Mouse (Mus musculus) c-Kit-positive CD71-positive TER-119-negative erythroid progenitor cells, embryonic 14.5 days (primary cell): ENCODE results near the gene Pglyrp1.
A peak's percentile ranks its signal among the peaks of the same experiment; 100 is the strongest.

Experiments used
- DNase-seq: peaks from one replicate; pipeline ENCODE4 v3.0.0-alpha.2; 2013; ENCODE audit warnings: low read depth

The Pglyrp1 gene

DNA sequence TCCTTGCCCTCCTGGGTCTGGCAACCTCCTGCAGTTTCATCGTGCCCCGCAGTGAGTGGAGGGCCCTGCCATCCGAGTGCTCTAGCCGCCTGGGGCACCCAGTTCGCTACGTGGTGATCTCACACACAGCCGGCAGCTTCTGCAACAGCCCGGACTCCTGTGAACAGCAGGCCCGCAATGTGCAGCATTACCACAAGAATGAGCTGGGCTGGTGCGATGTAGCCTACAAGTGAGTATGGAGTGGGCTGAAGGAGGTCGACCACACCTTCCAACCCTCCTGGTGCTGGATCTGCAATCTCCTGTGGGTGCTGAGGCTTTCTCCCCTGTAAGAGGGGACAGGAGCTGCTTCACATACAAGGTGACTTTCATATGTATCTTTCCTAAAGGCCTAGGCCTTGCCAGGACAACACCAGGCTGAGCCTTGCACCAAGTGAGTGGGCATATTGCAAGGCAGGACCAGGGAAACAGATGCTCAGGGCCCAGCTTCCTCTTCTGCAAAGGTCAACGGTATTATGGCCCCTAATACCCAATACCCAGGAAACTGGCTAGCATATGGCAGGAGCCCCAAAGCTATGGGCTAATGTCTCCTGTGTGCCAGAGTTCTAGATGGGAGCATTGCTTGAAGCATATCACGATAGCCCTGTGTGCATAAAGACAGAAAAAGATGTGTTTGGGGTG is 13.8 kb downstream of the Pglyrp1 start:
- no peak for DNase-seq

DNA sequence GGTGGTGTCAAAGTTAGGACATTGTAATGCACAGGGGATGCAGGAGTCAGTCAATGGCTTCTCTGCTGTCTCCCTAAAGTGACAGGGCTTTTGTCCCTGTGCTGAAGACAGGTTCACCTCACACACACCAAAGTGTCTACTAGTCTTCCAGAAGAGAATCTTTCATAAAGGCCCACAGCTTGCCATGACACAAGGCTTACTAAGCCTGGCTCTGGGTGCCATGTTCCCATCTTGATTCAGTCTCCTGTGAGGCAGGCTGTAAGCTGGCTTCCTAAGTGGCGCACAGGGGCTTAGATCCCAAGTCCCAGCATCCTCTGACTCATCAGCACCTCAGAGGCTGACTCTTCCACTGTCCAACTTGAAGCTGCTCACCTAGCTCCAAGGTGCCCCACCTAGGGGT is 15.8 kb downstream of the Pglyrp1 start:
- no peak for DNase-seq

DNA sequence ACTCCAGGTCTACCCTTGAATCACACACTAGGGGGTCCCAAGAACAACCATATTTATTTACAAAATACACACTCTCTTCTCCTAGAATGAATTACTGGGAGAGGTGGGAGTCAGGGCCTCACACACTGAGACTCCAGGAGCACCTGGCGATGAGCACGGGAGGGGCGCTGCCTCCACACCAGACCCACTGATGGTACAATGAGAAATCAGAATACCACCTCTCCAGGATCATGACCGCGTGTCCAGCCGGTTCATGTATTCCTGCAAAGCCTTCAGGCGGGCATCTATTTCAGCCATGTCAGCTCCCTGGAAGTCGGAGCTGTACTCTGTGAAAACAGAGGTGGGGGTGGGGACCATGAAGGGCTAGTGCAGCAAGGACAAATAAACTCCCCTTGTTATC is 19.7 kb downstream of the Pglyrp1 start:
- DNase-seq: no peak

DNA sequence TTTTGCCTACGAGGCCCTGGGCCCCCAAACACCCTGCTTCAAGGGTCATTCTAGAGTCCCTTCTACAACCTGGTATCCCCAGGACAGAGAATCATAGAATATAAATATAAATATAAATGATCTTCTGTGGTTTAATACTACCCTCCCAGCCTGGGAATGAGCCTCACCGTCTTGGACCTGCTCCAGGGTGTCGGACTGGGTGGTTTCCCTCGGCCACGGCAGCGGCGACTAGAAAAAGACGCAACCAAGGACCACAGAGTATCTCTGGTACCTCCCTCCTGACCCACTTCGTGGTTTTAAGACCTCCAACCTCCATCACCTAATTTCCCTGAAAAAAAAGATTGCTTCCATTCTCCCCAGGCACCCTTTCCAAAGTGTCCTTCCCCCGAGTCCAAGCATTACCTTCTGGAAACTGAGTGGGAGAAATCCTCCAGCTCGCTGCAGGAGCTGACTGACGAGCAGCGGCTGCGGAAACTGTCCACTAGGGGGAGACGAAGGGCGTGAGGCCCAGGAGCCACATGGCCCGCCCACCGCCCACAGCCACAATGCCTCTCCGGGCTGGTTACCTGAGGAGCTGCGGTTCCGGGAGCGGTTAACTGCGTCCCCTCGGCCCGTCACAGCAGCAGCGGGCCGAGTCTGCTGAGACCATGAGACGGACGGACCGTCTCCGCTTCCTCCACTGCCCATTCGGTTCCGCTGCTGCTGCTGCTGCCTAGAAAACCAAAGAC is 20.9 kb downstream of the Pglyrp1 start:
- DNase-seq: peak; percentile 71

DNA sequence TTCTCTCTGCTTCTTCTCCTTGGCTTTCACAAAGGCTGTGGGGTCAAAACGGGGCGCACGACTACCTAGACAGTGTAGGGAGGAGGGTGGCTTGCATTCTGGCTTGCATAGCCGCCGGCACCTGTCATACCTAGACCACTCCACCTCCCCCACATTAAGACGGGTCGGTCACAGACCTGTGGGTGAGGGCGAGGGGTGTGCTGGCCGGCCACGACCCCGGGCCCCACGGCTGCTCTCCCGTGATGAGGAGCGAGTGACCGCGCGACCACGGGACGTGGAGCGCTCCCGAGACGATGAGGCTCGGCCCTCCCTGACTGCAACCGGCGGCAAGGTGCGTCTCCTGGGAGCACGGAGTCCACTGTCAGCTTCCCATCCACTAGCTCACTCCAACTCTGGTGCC is 21.9 kb downstream of the Pglyrp1 start:
- no peak for DNase-seq

DNA sequence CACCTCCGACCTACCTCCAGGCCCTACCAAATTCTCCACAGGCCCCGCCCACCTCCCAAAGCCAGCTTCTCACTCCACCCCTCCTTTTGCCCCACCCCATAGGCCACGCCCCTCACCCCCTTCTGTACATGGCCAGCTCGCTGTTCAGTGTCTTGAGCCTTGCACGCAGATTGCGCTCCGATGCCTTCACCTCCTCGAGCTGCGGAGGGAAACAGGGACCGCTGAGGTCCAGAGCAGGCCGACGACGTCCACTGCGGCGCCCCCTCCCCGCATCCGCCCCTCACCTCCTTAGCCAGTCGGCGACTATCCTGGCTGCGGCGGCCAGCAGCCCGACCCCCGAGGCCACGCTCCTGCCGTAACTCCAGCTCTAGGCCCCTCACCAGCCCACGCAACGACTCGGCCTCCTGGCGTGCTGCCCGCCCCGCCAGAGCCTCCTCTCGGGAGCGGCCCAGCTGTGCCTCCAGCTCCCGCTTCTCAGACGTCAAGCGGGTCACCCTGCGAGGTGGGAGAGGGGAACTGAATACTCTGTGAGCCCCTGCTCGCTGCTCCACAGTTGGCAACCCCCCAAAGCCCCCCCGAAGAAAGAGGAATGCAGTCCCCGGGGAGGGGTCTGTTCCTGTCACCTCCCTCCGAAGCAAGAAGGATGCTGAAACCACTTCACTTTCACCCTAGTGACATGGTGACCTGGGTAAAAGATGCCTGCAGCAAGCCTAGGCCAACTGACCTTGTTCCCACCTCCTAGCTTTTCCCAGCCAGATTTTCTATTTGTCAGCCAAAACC is 22.7 kb downstream of the Pglyrp1 start:
- peak; percentile 64 for DNase-seq

DNA sequence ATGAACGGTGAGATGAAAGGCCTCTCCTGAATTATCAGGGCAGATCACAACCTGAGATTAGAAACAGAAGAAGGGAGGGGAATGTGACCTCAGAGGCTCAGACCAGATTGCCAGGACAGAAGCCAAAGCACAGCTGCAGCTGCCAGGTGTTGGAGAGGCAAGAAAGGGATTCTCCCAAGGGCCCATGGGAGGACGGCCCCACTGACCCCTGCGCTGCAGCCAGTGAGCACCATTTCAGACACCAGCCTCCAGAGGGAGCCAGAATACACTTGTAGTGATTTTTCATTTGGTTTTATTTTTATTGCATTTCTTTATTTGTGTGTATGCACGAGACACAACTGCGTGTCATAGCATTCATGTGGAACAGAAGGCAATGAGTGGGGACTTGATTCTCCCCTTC is 25.4 kb downstream of the Pglyrp1 start:
- DNase-seq: no peak

DNA sequence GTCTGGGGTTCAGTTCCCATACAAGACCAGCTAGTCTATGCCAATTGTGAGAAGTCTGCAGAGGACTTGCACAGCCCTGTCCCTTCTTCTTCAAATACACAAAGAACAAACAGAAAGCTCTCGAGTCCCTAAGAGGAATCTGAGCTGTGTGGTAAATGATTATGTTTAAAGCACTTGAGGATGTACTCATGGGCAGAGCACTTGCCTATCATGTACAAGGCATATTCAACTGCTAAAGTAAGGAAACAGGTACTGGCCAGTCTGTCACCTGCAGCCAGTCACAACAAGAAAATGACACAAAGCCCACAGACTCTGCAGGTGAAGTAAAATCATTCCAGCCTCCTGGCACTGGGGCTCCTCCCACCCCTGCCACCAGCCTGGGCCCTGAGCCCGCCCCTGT is 29.4 kb downstream of the Pglyrp1 start:
- DNase-seq: no peak

DNA sequence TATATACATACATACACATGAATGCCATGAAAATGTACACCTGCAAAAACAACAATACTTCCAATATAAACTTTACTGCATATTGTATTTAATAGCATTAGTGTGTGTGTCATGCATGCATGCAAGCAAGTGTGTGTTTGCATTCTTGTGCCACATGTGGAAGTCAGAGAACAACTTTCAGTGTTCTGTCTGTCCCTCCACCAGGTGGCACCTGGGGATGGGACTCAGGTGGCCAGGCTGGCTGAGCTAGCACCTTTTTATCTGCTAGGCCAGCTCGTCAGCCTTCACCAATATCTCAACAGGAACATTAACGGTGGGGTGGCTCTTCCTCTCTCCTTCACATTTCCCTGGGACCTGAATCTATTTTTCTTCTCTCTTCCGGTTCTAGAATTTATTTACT is 31.4 kb downstream of the Pglyrp1 start:
- DNase-seq: no peak

DNA sequence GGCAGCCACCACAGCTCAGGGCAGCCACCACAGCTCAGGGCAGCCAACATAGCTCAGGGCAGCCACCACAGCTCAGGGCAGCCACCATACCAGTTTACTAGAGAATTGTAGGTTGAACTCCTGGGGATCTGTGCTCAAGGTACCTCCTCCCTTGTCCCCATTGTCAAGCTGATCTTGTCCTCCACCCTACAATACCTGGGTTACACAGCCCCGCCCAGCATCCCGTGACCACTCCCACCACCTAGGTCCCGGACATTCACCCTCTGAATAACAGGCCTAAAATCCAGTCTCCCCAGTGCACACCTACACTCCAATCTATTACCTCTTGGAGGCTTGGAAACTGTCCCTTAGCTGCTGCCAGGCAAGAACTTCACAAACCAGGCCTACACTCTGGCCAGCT is 33.8 kb downstream of the Pglyrp1 start:
- no peak for DNase-seq

DNA sequence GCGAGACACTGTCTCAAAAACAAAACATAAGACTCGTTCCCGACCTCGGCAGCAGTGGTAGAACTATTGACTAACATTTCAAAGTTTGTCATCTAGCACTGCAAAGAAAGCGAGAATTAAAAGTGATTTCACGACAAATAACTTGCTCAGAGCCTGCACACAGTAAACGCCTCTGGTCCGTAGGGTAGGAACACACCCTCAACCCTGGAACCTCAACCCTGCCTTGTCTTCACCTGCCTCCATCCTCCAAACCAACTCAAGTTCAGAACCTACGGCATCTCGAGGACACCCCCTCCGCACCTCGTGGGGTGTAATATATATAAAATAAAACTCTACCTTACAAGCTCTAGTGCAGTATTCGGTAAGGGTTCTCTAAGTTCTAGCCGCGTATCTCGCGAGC is 38.7 kb downstream of the Pglyrp1 start:
- DNase-seq: peak; percentile 21

DNA sequence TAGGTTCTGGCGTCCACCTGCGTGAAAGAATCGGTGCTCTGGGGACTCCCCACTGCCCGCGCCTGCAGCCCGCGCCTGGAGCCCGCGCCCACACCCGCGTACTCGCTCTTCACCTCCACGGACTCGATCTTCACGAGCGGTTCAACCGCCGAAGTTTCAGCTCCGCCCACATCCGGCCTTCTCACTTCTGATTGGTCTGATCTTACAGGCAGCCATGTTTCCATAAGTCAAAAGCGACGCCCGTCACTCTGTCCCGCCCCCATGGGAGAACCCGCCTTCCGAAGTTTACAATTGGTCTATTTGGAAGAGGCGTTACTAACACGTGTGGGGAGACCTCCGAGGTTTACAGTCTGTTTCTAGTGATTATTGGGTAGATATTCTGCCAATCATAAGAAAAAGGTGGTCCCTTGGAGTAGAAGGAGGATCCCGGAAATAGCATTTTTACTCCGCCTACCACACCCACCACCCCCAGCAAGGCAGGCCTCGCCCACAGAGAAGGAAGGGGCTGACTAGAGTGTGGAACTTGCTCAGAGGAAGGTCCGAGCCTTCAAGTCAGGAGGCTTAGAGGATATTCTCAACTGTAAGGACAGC is 39.2 kb downstream of the Pglyrp1 start, which contains the start of gene Ccdc61:
Gene Ccdc61 (minus strand): TSS at position 175 of the 591 bp plus-strand sequence.
- DNase-seq: peak; percentile 98

DNA sequence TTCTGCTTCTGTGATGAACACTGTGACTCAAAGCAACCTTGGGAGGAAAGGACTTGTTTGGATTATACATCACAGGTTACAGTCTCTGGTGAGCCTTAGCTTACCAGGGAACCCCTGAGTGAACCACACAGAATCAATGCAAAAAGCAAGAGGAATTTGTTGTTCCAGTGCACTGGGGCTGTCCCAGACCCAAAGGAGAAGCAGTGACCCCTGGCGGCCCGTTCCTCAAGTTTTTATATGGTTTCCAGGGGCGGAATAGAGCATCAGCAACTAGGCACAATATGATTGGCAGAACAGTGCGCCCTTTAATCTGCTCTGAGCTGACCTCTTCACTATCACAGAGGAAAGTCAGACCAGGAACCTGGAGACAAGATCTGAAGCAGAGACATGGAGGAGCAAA is 45.1 kb downstream of the Pglyrp1 start:
- no peak for DNase-seq

DNA sequence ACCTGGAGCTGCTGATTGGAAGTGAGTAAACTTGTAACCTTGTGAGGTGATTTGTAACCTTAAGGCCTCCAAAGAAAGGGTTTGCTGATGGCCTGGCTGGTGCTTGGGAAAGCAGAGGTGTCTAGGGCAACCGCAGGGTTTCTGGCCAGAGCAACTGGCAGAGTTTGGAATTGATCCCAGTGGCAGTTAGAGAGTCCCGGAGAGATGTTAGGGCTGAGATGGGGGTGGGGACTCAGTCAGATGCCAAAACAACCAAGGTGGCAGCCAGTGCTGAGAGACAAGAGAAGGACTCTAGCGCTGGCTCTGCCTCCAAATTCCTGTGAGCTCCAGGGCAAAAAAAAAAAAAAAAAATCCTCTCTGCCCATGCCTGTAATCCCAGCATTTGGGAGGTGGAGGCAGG is 46.8 kb downstream of the Pglyrp1 start:
- no peak for DNase-seq

DNA sequence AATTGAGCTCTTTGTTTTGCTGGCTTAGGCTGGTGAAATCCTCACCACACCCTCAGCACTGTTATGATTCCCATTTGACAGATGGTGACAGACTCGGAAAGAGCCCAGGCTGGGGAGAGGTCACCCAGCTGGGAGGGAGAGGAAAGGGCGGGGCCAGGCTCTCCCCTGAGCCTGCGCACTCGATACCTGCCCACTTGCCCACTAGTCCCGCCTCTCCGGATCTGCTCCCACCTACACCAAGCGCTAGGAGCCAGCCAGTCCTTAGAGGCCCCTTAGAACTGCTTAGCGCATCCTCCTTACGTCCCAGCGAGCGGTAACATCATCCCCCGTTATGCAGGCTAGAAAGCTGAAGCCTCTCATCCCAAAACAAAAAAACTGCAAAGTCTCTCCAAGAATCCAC is 49.9 kb downstream of the Pglyrp1 start:
- DNase-seq: no peak

DNA sequence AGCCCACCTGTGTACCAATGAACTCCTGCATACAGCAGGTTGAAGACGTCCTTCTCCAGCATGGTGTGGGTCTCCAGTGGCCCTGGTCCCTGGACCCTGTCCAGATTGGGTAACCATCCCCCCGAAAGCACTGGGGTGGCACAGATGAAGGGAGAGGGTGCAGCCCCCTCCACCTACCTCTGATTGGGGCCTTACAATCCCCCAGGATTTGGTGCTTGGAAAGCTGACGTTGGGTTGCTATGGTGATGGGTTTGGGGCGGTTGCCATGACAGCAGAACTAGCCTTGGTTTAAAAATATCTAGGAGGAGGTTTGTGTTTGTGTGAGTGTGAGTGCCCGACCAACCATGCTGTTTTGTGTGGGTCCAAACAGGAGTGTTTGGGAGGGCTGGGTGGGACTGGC is 51.7 kb downstream of the Pglyrp1 start:
- DNase-seq: no peak

DNA sequence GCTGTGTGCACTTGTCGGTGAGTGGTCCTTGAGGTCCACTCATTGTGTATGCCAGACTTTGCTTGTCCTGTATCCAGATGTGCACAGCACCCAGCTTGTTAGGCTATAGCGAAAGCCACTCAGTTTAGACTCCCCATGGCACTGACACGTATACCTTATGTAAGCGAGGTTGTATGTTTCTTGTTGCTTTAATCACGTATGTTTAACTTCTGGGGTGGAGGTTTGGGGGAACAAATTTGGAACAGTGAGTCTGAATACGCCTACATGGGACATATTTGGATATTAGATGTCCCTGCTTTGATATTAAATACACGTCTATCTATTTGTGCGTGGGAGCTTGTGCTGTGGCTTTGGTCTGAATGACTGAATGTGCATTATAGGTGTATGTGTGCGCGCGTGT is 52.1 kb downstream of the Pglyrp1 start:
- no peak for DNase-seq

DNA sequence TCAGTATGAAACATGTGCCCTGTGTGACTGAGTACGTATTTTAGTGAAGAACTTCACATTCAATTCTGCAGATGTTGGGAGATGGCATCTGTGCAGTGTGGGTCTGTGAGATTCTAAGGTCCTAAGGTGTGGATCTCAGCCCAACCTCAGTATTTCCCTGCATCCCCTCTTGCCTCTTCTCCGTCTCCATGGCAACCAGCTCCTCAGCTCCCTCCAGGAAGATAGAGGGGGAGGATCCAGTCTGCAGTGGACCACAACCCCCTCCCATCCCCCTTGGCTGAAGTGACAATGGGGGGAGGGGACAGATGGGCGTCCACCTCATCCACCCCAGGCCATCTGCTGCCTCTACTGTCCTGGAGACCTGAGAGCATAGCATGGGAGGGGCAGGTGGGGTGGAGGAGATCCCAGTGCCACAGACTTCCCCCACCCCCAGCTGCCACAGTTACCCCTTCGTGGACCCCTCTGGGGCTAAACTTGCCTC is 52.6 kb downstream of the Pglyrp1 start:
- no peak for DNase-seq

DNA sequence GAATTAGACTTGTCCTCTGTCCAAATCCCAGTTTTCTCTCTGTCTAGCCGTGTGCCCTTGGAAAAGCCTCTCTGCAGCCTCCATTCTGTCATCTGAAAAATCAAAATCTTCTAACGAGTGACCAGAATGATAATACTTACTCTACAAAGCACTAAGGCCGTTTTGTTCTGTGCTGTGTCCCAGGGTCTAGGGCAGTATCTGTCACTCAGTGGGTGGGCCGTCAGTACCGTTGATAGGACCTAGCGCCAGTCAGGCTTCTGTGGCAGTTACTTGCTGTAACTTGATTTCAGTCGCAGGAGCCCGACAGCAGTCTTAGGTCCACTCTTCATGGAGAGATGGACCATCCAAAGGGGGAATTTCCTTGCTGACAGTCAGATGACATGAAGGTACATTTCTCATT is 53.2 kb downstream of the Pglyrp1 start:
- DNase-seq: no peak

DNA sequence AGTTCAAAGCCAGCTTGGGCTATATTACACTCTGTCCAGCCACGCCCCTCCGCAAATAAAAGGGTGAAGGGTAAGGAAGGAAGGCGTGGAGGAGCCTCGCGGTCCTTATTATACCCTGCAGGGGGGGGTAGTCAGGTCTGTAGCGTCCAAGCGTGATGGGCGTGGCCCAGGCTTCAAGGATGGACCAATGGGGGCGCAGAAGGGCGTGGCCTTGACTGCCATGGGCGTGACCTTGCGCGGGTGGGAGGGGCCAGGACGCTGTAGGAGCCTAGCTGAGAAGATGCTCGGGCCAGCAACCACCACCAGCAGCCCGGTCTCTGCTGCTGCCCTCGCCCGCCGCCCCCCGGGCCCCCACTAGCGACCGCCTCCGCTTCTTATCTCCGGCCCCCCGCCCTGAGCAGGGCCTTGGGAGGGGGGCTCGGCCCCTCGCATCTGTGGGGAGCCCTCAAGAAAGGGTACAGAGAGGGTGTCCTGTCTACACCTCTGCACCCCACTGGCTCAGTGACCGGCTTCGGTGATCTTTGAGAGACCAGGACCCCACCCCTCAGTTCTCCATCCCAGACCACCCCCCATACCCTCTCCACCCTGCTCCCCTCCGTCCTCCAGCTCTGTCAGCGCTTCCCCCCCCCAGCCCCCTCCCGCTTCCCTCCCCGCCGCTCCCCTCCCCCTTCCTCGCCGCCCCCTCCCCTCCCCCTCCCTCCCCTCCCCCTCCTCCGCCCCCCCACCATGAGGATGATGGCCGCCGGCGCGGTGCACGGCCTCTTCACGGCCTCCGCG is 54.2 kb downstream of the Pglyrp1 start, which contains the start of gene Nova2:
Gene Nova2 (plus strand): TSS at position 727 of the 777 bp plus-strand sequence.
- peak; percentile 67 for DNase-seq

DNA sequence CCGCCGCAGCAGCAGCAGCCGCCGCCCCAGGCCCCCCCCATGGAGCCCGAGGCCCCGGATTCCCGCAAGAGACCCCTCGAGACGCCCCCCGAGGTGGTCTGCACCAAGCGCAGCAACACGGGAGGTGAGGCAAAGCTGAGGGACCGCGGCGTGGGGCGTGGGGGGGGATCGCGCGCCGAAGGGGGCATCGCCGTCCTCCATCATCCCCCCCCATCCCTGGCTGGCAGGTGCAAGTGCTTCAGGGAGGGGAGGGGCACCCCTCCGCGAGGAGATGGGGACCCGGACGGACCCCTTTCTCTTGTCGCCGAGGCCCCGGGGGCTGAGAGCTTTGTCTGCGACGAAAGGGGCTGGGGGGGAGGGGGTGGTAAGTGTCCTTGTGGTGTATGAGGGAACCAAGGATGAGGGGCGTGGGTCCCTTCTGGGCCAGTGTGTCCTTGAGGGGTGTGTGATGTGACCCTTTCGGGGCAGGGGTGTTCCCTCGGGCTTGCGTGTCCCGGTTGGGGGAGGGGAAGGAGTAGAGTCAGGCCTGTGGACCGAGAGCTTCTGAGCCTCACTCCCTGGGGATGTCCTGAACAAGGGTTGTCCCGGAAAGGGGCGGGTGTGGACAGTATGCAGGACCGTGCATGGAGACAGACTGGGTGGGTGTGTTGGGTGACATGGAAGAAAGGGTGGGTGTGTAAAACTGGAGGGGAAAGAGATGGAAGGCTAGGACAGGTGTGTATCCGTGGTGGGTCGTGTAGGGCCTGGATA is 55.1 kb downstream of the Pglyrp1 start:
- no peak for DNase-seq
